Mouse (Mus musculus): Measurements from ENCODE around the gene Tkt. TPM values are rescaled to one million over a fixed set of nuclear protein-coding genes. Genes with fewer than 3 reads are reported as not detected.

Gene Tkt
- polyA plus RNA-seq, 1 experiment from 2014 or later = 110 TPM

DNA sequence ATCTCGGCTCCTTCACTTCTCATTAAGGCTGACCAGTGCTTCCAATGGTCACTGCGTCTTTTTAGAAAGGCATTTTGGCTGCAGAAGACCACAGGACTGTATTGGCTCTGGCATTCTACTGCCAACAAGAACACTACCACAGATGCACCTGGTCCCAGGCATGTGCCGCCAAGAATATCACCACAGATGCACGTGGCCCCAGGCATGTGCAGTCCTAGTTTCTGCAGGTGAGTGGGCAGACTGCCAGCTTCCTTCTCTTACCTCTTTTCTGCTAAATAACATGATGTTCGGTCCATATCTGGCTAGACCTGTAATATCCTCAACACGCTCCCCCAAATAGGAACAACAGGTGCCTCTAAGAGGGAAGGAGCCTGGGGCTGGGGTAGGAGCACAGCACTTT is 60.0 kb downstream of the Tkt start:
- Histone ChIP-seq H3K4me3 (replicated peaks; ENCODE audit: low read length) (no peak overlapping the region), H3K36me3 (replicated peaks; ENCODE audit: control insufficient read depth, insufficient read depth) (no peaks in the 10 kb centered on the region), H3K9me3 (ENCODE audit: control insufficient read depth, low read length) (no peaks in the 10 kb centered on the region), H3K4me1 (replicated peaks; ENCODE audit: control insufficient read depth, insufficient read depth, low read length) (no peaks in the 10 kb centered on the region), H3K4me2 (replicated peaks) (no peak overlapping the region), H3K27ac (no peak overlapping the region), H3K27me3 (ENCODE audit: control insufficient read depth, insufficient read depth, low read length) (no peaks in the 10 kb centered on the region), H3K9ac (no peak overlapping the region)
- no peak for ATAC-seq (ENCODE audit: low FRiP score)
- WGBS = 92% methylated on average over 6 of the region's 6 CpGs
- no peak for DNase-seq (ENCODE audit: low spot score)

DNA sequence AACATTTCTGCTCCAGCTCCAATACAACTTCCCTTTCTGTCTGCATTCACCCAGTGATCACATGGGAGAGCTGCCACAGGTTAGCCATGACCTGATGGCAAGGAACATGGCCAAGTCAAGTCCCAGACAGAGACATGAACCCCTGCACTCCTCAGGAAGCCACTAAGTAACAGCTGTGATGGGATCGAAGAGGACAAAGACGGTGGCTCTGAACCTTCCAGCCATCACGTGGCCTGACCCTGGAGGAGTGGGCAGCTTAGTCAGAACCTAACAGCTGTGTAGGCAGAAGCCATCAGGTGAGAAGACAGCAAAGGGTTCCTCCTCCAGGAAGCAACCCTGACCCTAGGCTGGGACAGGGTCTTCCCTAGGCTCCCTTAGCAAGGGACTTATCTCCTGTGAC is 61.3 kb downstream of the Tkt start:
- ATAC-seq (ENCODE audit: low FRiP score) (no peak), DNase-seq (ENCODE audit: low spot score) (no peak)
- Histone ChIP-seq H3K4me3 (replicated peaks; ENCODE audit: low read length) (no peak overlapping the region), H3K36me3 (replicated peaks; ENCODE audit: control insufficient read depth, insufficient read depth) (no peaks in the 10 kb centered on the region), H3K9me3 (ENCODE audit: control insufficient read depth, low read length) (no peaks in the 10 kb centered on the region), H3K27ac (no peak overlapping the region), H3K27me3 (ENCODE audit: control insufficient read depth, insufficient read depth, low read length) (no peaks in the 10 kb centered on the region), H3K4me2 (replicated peaks) (no peak overlapping the region), H3K9ac (no peak overlapping the region), H3K4me1 (replicated peaks; ENCODE audit: control insufficient read depth, insufficient read depth, low read length) (no peaks in the 10 kb centered on the region)
- WGBS = 96% methylated on average over 3 of the region's 3 CpGs

DNA sequence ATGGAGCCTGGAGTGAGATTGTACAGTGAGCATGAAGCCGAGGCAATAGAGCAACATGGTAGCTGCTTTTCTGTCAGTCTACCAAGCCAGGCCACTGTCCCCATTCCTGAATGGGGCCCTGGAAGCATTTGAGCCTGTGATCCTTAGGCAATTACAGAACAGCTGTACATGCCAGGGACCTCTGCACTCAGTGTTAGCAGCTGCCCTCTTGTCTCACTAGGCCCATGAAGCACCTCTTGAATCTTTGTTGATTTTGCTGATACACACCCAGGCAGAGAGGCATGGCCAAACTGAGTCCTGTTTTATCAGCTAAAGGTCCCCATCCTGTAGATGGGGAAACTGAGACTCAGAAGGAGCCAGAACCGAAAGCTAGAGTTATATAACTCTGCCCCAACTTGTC is 62.1 kb downstream of the Tkt start:
- Histone ChIP-seq H3K9ac (no peak overlapping the region), H3K4me1 (replicated peaks; ENCODE audit: control insufficient read depth, insufficient read depth, low read length) (no peaks in the 10 kb centered on the region), H3K4me3 (replicated peaks; ENCODE audit: low read length) (no peak overlapping the region), H3K9me3 (ENCODE audit: control insufficient read depth, low read length) (no peaks in the 10 kb centered on the region), H3K36me3 (replicated peaks; ENCODE audit: control insufficient read depth, insufficient read depth) (no peaks in the 10 kb centered on the region), H3K27ac (no peak overlapping the region), H3K27me3 (ENCODE audit: control insufficient read depth, insufficient read depth, low read length) (no peaks in the 10 kb centered on the region), H3K4me2 (replicated peaks) (no peak overlapping the region)
- no peak for DNase-seq (ENCODE audit: low spot score)
- WGBS = 84% methylated on average over 2 of the region's 2 CpGs
- ATAC-seq (ENCODE audit: low FRiP score) = no peak

DNA sequence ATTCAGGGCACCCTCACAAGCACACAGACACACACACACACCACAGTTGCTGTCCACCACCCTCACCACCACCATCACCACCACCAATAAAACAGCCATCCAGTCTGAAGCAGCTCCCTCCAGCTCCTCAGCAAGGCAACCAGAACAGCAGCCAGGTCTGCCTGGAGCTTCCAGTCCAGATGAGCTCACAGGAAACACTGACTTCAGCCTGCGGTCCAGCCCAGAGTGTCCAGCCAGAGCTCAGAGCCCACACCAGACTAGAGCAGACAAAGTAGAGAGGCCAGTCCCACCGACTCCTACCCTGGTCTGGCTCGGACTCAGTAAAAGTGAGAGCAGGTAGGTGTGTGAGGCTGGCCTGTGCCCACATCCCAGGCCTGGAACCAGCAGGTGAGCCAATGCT is 62.8 kb downstream of the Tkt start:
- 81% methylated on average over 3 of the region's 3 CpGs for WGBS
- H3K36me3 ChIP-seq (replicated peaks; ENCODE audit: control insufficient read depth, insufficient read depth) = no peaks in the 10 kb centered on the region
- H3K9ac ChIP-seq = no peak overlapping the region
- no peak overlapping the region for H3K4me3 ChIP-seq (replicated peaks; ENCODE audit: low read length)
- no peaks in the 10 kb centered on the region for H3K4me1 ChIP-seq (replicated peaks; ENCODE audit: control insufficient read depth, insufficient read depth, low read length)
- ATAC-seq (ENCODE audit: low FRiP score) (no peak), DNase-seq (ENCODE audit: low spot score) (no peak)
- no peaks in the 10 kb centered on the region for H3K27me3 ChIP-seq (ENCODE audit: control insufficient read depth, insufficient read depth, low read length)
- H3K27ac ChIP-seq = no peak overlapping the region
- no peak overlapping the region for H3K4me2 ChIP-seq (replicated peaks)
- no peaks in the 10 kb centered on the region for H3K9me3 ChIP-seq (ENCODE audit: control insufficient read depth, low read length)

DNA sequence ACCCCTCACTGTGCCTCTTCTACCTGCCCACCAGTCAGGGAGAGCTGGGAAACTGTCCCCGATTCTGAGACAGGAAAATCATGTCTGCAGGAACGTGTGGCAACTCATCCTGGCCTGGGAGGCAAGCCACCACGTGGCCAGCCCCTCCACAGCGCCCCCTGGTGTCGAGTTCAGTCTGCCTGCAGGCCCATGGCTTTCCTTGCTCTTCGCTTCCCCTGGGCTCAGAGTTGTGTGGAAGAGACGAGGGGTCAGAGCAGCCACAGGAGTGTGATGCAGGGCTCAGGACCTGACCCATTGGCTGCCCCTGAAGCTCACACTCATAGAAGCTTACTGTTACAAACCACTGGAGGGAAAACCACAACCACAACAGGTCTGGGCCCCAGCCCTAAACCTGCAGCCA is 64.4 kb downstream of the Tkt start:
- DNase-seq (ENCODE audit: low spot score) = peak; percentile 63
- Histone ChIP-seq H3K4me1 (replicated peaks; ENCODE audit: control insufficient read depth, insufficient read depth, low read length) (no peaks in the 10 kb centered on the region), H3K27me3 (ENCODE audit: control insufficient read depth, insufficient read depth, low read length) (no peaks in the 10 kb centered on the region), H3K27ac (no peak overlapping the region), H3K36me3 (replicated peaks; ENCODE audit: control insufficient read depth, insufficient read depth) (no peaks in the 10 kb centered on the region), H3K9me3 (ENCODE audit: control insufficient read depth, low read length) (no peaks in the 10 kb centered on the region), H3K4me2 (replicated peaks) (no peak overlapping the region), H3K4me3 (replicated peaks; ENCODE audit: low read length) (no peak overlapping the region), H3K9ac (no peak overlapping the region)
- ATAC-seq (ENCODE audit: low FRiP score) = no peak
- 16% methylated on average over 7 of the region's 7 CpGs for whole genome bisulfite sequencing

DNA sequence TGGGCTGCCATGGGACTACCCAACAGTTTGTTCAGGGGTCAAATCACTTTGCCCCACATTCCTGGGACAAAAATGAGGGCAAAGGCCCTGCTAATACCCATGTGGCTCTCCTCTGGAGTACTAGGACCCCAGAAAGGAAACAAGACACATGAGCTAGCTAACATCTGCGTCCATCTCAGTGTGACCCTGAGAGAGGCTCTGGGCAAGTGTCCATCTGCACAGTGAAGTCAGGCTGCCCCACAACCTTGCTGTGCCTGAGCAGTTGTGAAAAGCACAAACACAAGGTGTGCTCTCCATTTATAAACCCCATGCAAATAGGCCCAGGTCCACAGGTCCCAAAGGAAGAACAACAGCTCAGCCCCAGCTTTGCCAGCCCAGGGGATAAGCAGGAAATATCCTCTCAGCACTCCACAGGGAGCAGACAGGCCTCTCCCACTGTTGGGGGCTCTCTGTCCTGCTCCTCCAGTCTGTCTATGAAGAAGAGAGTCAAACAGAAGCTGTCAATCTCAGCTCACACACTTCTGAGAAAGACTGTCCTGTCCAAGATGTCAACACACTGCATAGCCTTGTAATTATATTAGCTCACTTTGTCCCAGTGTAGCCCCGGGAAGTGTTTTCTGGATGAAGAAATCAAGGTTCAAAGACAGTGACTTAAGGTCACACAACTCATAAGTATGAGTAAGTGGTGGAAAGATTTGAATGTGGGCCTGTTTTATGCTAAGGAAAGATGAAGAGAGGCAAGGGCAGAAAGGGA is 65.0 kb downstream of the Tkt start:
- no peak for DNase-seq (ENCODE audit: low spot score)
- Histone ChIP-seq H3K27me3 (ENCODE audit: control insufficient read depth, insufficient read depth, low read length) (no peaks in the 10 kb centered on the region), H3K4me1 (replicated peaks; ENCODE audit: control insufficient read depth, insufficient read depth, low read length) (no peaks in the 10 kb centered on the region), H3K9ac (no peak overlapping the region), H3K4me3 (replicated peaks; ENCODE audit: low read length) (no peak overlapping the region), H3K9me3 (ENCODE audit: control insufficient read depth, low read length) (no peaks in the 10 kb centered on the region), H3K4me2 (replicated peaks) (no peak overlapping the region), H3K36me3 (replicated peaks; ENCODE audit: control insufficient read depth, insufficient read depth) (no peaks in the 10 kb centered on the region), H3K27ac (no peak overlapping the region)
- ATAC-seq (ENCODE audit: low FRiP score) = no peak
- 72% methylated on average over 2 of the region's 2 CpGs for WGBS

DNA sequence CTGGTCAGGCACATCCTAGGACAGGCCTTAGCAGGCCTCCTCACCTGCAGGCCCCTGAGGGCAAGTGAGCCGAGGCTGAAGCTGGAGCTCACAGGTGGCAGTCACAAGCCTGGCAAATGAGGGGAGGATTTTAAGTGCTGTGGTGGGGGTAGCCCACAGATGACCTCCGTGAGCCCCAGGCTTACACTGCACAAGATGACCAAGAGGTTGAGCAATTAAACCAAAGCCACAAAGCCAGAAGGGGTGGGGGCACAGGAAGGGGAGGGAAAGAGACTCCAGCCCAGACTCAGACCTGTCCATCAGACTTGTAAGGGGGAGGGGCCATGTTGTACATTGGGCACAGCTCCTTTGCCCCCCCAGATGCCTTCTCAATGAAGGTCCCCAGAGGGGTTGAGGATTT is 68.6 kb downstream of the Tkt start:
- ATAC-seq (ENCODE audit: low FRiP score) (no peak), DNase-seq (ENCODE audit: low spot score) (no peak)
- Histone ChIP-seq H3K27ac (no peak overlapping the region), H3K4me3 (replicated peaks; ENCODE audit: low read length) (no peak overlapping the region), H3K9me3 (ENCODE audit: control insufficient read depth, low read length) (no peaks in the 10 kb centered on the region), H3K27me3 (ENCODE audit: control insufficient read depth, insufficient read depth, low read length) (no peaks in the 10 kb centered on the region), H3K4me1 (replicated peaks; ENCODE audit: control insufficient read depth, insufficient read depth, low read length) (no peaks in the 10 kb centered on the region), H3K9ac (no peak overlapping the region), H3K36me3 (replicated peaks; ENCODE audit: control insufficient read depth, insufficient read depth) (no peaks in the 10 kb centered on the region), H3K4me2 (replicated peaks) (no peak overlapping the region)
- WGBS = 78% methylated on average over 2 of the region's 2 CpGs

DNA sequence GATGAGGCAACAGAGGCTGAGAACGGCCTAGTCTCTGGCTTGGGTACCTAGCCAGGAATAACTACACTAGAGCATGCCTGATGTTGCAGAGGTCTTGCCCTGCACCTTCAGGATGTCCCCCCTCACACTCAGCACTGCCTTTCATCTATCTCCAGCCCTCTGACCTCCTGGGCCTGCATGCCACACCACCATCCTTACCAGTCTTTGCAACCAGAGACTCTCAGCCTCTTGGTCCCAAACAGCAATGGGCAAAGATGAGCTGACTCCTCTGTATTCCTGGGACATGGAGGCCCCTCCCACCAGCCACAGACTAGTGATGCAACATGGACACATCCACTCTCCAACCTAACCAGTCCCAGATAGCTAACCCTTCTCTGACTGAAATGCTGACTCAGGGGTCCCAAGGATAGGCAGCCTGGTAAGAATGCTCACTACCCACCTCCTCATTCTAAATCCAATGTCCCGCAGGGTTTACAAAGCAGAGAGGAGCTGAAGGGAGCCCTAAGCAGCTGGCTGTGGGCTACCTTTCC is 70.7 kb downstream of the Tkt start:
- 98% methylated on average over 2 of the region's 2 CpGs for WGBS
- Histone ChIP-seq H3K4me2 (replicated peaks) (no peak overlapping the region), H3K4me1 (replicated peaks; ENCODE audit: control insufficient read depth, insufficient read depth, low read length) (no peaks in the 10 kb centered on the region), H3K9me3 (ENCODE audit: control insufficient read depth, low read length) (no peaks in the 10 kb centered on the region), H3K4me3 (replicated peaks; ENCODE audit: low read length) (no peak overlapping the region), H3K36me3 (replicated peaks; ENCODE audit: control insufficient read depth, insufficient read depth) (no peaks in the 10 kb centered on the region), H3K27ac (no peak overlapping the region), H3K27me3 (ENCODE audit: control insufficient read depth, insufficient read depth, low read length) (no peaks in the 10 kb centered on the region), H3K9ac (no peak overlapping the region)
- no peak for ATAC-seq (ENCODE audit: low FRiP score)
- DNase-seq (ENCODE audit: low spot score) = no peak

DNA sequence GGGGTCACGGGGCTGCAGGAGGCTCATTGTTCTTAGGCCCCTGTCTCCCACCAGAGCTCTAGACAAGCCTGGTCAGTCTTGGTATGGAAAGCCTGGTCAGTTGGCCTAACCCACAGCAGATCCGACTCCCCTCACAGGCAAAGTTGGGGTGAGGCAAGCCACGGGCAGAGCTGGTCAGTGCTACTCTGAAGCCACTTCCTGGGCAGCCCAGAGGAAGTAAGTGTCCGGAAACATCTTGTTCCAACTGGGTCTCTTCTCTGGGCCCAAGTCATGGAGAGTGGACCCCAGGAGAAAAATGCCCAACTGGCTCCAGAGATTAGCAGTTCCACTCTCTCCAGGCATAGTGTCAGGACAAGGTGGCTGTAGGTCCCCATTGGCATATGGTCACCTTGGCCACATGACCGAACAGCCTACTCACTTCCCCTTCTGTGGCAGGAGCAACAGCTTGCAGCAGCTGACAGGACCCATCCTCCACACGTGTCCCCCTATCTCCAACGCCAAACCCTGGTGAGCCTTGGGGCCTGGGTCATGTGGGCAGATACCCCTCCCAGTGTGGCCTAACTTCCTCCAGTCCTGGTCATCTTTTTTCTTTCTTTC is 71.9 kb downstream of the Tkt start:
- Histone ChIP-seq H3K4me3 (replicated peaks; ENCODE audit: low read length) (no peak overlapping the region), H3K36me3 (replicated peaks; ENCODE audit: control insufficient read depth, insufficient read depth) (no peaks in the 10 kb centered on the region), H3K27me3 (ENCODE audit: control insufficient read depth, insufficient read depth, low read length) (0 out of 2 replicates have a peak, but pooled peaks cover 4% of the 10 kb centered on the region), H3K4me1 (replicated peaks; ENCODE audit: control insufficient read depth, insufficient read depth, low read length) (no peaks in the 10 kb centered on the region), H3K4me2 (replicated peaks) (no peak overlapping the region), H3K9me3 (ENCODE audit: control insufficient read depth, low read length) (no peaks in the 10 kb centered on the region), H3K27ac (no peak overlapping the region), H3K9ac (no peak overlapping the region)
- DNase-seq (ENCODE audit: low spot score) (no peak), ATAC-seq (ENCODE audit: low FRiP score) (no peak)
- WGBS = 81% methylated on average over 7 of the region's 7 CpGs
